Mouse (Mus musculus): ENCODE data around the gene Zfp536. TPM values are rescaled to one million over a fixed set of nuclear protein-coding genes. Genes with fewer than 3 reads are reported as not detected.

The Zfp536 gene
- polyA plus RNA-seq, 1 experiment from 2014 or later, result 10.7 TPM

DNA sequence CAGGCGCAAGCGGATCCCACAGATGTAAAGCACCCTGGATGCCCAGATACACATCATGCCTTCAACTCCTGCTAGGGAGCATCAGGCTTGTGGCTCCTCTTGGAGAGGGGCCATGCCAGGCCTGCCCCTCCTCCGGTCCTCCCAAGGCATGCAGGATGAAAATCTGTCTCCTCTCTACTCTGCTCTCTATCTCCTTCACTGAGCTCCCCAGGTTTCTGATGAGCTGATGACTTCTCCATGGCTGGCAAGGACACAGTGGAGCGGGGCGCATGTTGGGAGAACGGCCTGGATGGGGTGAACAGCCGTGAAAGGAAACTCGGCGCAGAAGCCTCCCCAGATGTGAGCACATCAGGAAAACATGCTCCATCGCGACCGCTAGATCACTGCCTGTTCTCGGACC lies 186.7 kb downstream of the Zfp536 start:
- H3K36me3 ChIP-seq, result no peaks in the 10 kb centered on the region
- no peak for ATAC-seq (ENCODE audit: borderline replicate concordance, extremely low read depth, low FRiP score, low TSS enrichment)
- no peak overlapping the region for H3K4me3 ChIP-seq
- no peak overlapping the region for H3K27ac ChIP-seq
- no peaks in the 10 kb centered on the region for H3K27me3 ChIP-seq
- no peaks in the 10 kb centered on the region for H3K4me1 ChIP-seq
- H3K9ac ChIP-seq, result no peak overlapping the region
- no peak overlapping the region for H3K4me2 ChIP-seq
- no peaks in the 10 kb centered on the region for H3K9me3 ChIP-seq
- 79% methylated on average over 13 of the region's 13 CpGs for WGBS

- H3K36me3 ChIP-seq, result no peaks in the 10 kb centered on the region
- no peaks in the 10 kb centered on the region for H3K27me3 ChIP-seq
- H3K4me1 ChIP-seq, result 0 out of 2 replicates have a peak, but pooled peaks cover 4% of the 10 kb centered on the region
- H3K4me2 ChIP-seq, result no peak overlapping the region
- 59% methylated on average over 3 of the region's 3 CpGs for WGBS
- H3K4me3 ChIP-seq, result no peak overlapping the region
- ATAC-seq (ENCODE audit: borderline replicate concordance, extremely low read depth, low FRiP score, low TSS enrichment), result no peak
- no peaks in the 10 kb centered on the region for H3K9me3 ChIP-seq
- no peak overlapping the region for H3K27ac ChIP-seq
- no peak overlapping the region for H3K9ac ChIP-seq
Measured at GRCm38 (mm10) chr7:37581262-37581661, 192.2 kb downstream of the Zfp536 start.

DNA sequence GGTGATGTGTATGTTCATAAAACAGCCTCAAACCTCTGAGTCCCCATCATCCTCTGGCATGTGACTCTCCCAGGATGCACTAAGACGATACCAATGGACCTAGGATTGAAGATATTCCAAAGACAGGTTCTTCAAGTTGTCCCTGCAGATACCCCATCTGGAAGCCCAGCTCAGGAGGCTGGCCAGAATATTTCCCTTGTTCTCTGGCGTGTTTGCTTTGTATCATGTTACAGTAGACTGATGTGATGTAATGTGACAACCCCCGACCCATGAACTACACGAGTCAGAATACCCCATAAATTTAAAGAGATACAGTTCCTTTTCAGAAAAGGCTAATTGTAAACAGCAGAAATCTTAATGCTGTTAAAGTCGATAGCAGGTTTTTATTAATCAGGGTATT lies 192.9 kb downstream of the Zfp536 start:
- peak; percentile 67; the same call in 1 of the 2 replicates for ATAC-seq (ENCODE audit: borderline replicate concordance, extremely low read depth, low FRiP score, low TSS enrichment)
- no peaks in the 10 kb centered on the region for H3K27me3 ChIP-seq
- H3K4me2 ChIP-seq, result no peak overlapping the region
- 0 out of 2 replicates have a peak, but pooled peaks cover 4% of the 10 kb centered on the region for H3K4me1 ChIP-seq
- H3K36me3 ChIP-seq, result no peaks in the 10 kb centered on the region
- no peak overlapping the region for H3K27ac ChIP-seq
- H3K9me3 ChIP-seq, result no peaks in the 10 kb centered on the region
- H3K4me3 ChIP-seq, result no peak overlapping the region
- 18% methylated on average over 5 of the region's 5 CpGs for WGBS
- H3K9ac ChIP-seq, result no peak overlapping the region

GRCm38 (mm10) chr7:37572021-37572420 lies 201.4 kb downstream of the Zfp536 start:
- Histone ChIP-seq H3K9ac (no peak overlapping the region), H3K9me3 (no peaks in the 10 kb centered on the region), H3K4me1 (0 out of 2 replicates have a peak, but pooled peaks cover 6% of the 10 kb centered on the region), H3K27me3 (no peaks in the 10 kb centered on the region), H3K4me2 (no peak overlapping the region), H3K36me3 (no peaks in the 10 kb centered on the region), H3K27ac (no peak overlapping the region), H3K4me3 (no peak overlapping the region)
- WGBS, result 92% methylated on average over 7 of the region's 7 CpGs
- ATAC-seq (ENCODE audit: borderline replicate concordance, extremely low read depth, low FRiP score, low TSS enrichment), result no peak

- Histone ChIP-seq H3K27me3 (no peaks in the 10 kb centered on the region), H3K4me3 (no peak overlapping the region), H3K4me1 (peaks cover 33% of the 10 kb centered on the region), H3K36me3 (no peaks in the 10 kb centered on the region), H3K4me2 (0 out of 2 replicates have a peak overlapping the region, but pooled peaks have one; percentile 11), H3K9ac (no peak overlapping the region), H3K9me3 (no peaks in the 10 kb centered on the region), H3K27ac (peak overlapping the region; percentile 77)
- WGBS, result 58% methylated on average over 31 of the region's 31 CpGs
- peak; percentile 69; the same call in 1 of the 2 replicates for ATAC-seq (ENCODE audit: borderline replicate concordance, extremely low read depth, low FRiP score, low TSS enrichment)
Measured at GRCm38 (mm10) chr7:37568811-37569500, 204.5 kb downstream of the Zfp536 start.

DNA sequence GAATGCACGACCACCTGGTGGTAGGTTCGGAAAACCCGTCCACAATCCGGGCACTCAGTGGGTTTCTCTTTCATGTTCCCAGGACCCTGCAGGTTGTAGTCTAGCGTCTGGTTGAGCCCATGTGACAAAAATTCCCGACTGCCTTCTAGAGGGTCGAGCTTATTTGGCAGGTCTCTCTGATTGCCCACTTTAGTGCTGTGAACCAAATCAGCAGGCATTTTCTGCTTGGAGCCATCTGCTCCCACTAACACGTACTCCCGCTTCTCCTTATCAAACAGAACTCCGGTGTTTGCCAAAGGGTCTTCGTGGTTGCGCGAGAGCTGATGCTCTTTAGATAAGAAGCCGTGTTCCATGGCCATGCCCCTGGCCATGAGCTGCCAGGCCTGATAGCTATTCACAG lies 205.4 kb downstream of the Zfp536 start:
- H3K4me1 ChIP-seq, result peaks cover 40% of the 10 kb centered on the region
- no peaks in the 10 kb centered on the region for H3K27me3 ChIP-seq
- H3K36me3 ChIP-seq, result no peaks in the 10 kb centered on the region
- no peak overlapping the region for H3K9ac ChIP-seq
- no peaks in the 10 kb centered on the region for H3K9me3 ChIP-seq
- peak overlapping the region; percentile 77 for H3K27ac ChIP-seq
- ATAC-seq (ENCODE audit: borderline replicate concordance, extremely low read depth, low FRiP score, low TSS enrichment), result 0 out of 2 replicates have a peak, but pooled peaks have one; percentile 6
- WGBS, result 56% methylated on average over 14 of the region's 14 CpGs
- H3K4me3 ChIP-seq, result no peak overlapping the region
- no peak overlapping the region for H3K4me2 ChIP-seq

DNA sequence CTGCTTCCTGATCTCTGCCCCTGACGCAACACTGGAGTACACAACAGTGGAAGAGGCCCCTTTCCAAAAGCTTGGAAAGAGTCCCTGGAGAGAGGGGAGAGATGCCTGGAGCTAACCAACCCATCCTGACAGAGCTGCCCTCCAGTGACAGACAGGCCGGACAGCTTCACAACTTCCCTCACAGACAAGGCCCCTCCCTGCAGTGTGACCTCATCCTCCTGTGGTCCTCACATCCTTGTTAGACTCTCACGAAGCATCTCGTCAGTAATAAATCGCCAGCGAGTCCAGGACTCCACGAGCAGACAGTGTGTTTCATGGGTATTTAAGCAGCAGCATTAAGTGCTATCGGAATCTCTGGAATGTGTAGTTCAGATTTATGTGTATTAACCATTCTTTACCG lies 207.4 kb downstream of the Zfp536 start:
- Histone ChIP-seq H3K27ac (peak overlapping the region; percentile 76), H3K4me3 (no peak overlapping the region), H3K9ac (no peak overlapping the region), H3K4me1 (peaks cover 50% of the 10 kb centered on the region), H3K9me3 (no peaks in the 10 kb centered on the region), H3K4me2 (peak overlapping the region; percentile 45), H3K36me3 (no peaks in the 10 kb centered on the region), H3K27me3 (no peaks in the 10 kb centered on the region)
- WGBS, result 6% methylated on average over 9 of the region's 9 CpGs
- peak; percentile 55; the same call in 1 of the 2 replicates for ATAC-seq (ENCODE audit: borderline replicate concordance, extremely low read depth, low FRiP score, low TSS enrichment)

GRCm38 (mm10) chr7:37565371-37565770 lies 208.1 kb downstream of the Zfp536 start:
- WGBS, result 63% methylated on average over 8 of the region's 8 CpGs

DNA sequence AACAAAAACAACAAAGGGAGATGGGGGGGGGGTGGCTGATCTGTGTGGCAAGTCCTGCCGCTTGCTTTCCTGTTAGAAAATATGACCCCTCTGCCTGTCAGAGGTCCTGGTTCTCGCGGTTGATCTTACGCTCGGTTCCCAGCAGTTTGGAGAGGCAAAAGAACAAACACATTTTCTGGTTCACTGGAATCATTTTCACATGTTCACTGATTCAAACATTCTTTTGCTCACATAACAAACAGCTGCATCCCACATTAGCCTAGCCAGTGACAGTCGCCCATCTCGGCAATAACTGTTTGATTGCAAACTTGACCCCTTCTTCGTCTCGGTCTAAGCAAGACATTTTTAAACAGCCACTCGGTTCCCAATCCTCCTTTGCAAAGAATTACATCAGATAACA lies 208.8 kb downstream of the Zfp536 start:
- ATAC-seq (ENCODE audit: borderline replicate concordance, extremely low read depth, low FRiP score, low TSS enrichment), result no peak
- H3K27me3 ChIP-seq, result no peaks in the 10 kb centered on the region
- H3K4me2 ChIP-seq, result peak overlapping the region; percentile 39
- no peaks in the 10 kb centered on the region for H3K9me3 ChIP-seq
- H3K9ac ChIP-seq, result no peak overlapping the region
- WGBS, result 17% methylated on average over 10 of the region's 10 CpGs
- H3K4me1 ChIP-seq, result peaks cover 50% of the 10 kb centered on the region
- H3K36me3 ChIP-seq, result no peaks in the 10 kb centered on the region
- H3K4me3 ChIP-seq, result no peak overlapping the region
- H3K27ac ChIP-seq, result peak overlapping the region; percentile 32

More at GRCm38 (mm10) chr7:37565371-37565770, 208.1 kb downstream of the Zfp536 start:
- peak overlapping the region; percentile 45 for H3K4me2 ChIP-seq
- peaks cover 50% of the 10 kb centered on the region for H3K4me1 ChIP-seq
- H3K9me3 ChIP-seq, result no peaks in the 10 kb centered on the region
- no peaks in the 10 kb centered on the region for H3K27me3 ChIP-seq
- no peak for ATAC-seq (ENCODE audit: borderline replicate concordance, extremely low read depth, low FRiP score, low TSS enrichment)
- H3K9ac ChIP-seq, result no peak overlapping the region
- no peak overlapping the region for H3K4me3 ChIP-seq
- H3K27ac ChIP-seq, result peak overlapping the region; percentile 76
- no peaks in the 10 kb centered on the region for H3K36me3 ChIP-seq

DNA sequence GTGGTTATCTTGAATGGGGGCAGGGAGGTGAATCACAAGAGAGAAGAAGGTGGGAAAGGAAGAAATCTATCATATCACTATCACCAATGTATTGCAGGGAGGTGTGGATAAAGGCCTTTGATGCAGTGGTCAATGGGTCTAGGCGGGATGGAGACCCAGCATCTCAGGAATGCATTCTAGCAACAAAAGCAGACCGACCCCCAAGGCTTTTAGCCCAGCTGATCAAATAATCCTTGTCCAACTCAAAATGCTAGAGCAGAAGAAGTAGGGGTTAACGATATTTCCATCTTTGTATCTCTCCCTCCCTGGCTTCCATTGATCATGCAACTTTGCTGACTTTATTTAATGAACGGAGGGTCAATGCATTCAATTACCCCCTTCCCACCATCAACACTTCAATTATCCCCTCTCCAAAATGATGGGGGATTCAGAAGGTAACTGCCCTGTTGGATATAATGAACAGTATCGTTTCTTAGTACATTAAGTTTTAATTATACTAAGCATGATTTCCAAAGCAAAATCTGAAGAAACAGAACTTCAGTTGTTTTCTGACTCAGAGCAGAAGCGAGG lies 209.5 kb downstream of the Zfp536 start:
- no peak for ATAC-seq (ENCODE audit: borderline replicate concordance, extremely low read depth, low FRiP score, low TSS enrichment)
- peak overlapping the region; percentile 39; the same call in 1 of the 2 replicates for H3K4me2 ChIP-seq

DNA sequence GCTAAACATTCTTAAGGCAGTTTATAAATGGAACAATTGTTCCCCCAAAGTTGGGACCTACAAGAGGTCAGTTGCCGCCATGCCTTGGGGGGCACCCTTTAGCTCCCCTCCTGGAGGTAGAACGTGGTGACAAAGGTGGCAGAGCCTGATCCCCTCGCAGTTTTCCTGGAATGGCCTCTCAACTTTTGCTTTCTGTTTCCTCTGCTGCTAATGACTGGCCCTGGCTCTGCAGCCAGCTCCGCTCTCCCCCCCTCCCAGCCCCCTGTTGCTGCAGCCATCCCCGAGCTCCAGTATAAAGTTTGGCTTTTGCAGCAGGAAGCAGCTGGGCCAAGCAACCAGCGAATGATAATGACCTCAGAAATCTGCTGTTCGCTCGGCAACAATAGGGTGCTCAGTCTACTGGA lies 210.3 kb downstream of the Zfp536 start:
- H3K27me3 ChIP-seq, result no peaks in the 10 kb centered on the region
- H3K4me2 ChIP-seq, result peak overlapping the region; percentile 60
- no peaks in the 10 kb centered on the region for H3K36me3 ChIP-seq
- peak overlapping the region; percentile 34; the same call in 1 of the 2 replicates for H3K9ac ChIP-seq
- no peaks in the 10 kb centered on the region for H3K9me3 ChIP-seq
- peak; percentile 55; the same call in 1 of the 2 replicates for ATAC-seq (ENCODE audit: borderline replicate concordance, extremely low read depth, low FRiP score, low TSS enrichment)
- H3K4me1 ChIP-seq, result peaks cover 45% of the 10 kb centered on the region
- peak overlapping the region; percentile 88 for H3K27ac ChIP-seq
- 5% methylated on average over 8 of the region's 8 CpGs for WGBS
- H3K4me3 ChIP-seq, result peak overlapping the region; percentile 29

More for the DNA sequence above, 209.5 kb downstream of the Zfp536 start:
- H3K36me3 ChIP-seq, result no peaks in the 10 kb centered on the region
- 49% methylated on average over 6 of the region's 6 CpGs for WGBS
- H3K4me3 ChIP-seq, result no peak overlapping the region
- no peak overlapping the region for H3K9ac ChIP-seq
- H3K9me3 ChIP-seq, result no peaks in the 10 kb centered on the region
- no peaks in the 10 kb centered on the region for H3K27me3 ChIP-seq
- peaks cover 50% of the 10 kb centered on the region for H3K4me1 ChIP-seq
- peak overlapping the region; percentile 32 for H3K27ac ChIP-seq

- H3K27ac ChIP-seq, result peak overlapping the region; percentile 88; the same call in 1 of the 2 replicates
- no peak overlapping the region for H3K4me3 ChIP-seq
- H3K4me1 ChIP-seq, result peaks cover 45% of the 10 kb centered on the region
- H3K4me2 ChIP-seq, result peak overlapping the region; percentile 60
- H3K9me3 ChIP-seq, result no peaks in the 10 kb centered on the region
- no peak for ATAC-seq (ENCODE audit: borderline replicate concordance, extremely low read depth, low FRiP score, low TSS enrichment)
- no peaks in the 10 kb centered on the region for H3K36me3 ChIP-seq
- H3K27me3 ChIP-seq, result no peaks in the 10 kb centered on the region
- H3K9ac ChIP-seq, result no peak overlapping the region
- WGBS, result 42% methylated on average over 7 of the region's 7 CpGs
Measured at GRCm38 (mm10) chr7:37562505-37562904, 210.9 kb downstream of the Zfp536 start.
